Mouse (Mus musculus) forebrain, postnatal 0 days (tissue): Measurements from ENCODE around the gene Tceanc2. TPM values are rescaled to one million over a fixed set of nuclear protein-coding genes. Genes with fewer than 3 reads are reported as not detected.

ENCODE experiments used
- ATAC-seq: fragments of 200-750 bp; cut with Nextera tagmentation; 2 replicates; pipeline ENCODE4 v1.8.0; 2017; ENCODE audit warnings: mild to moderate bottlenecking, moderate library complexity
- DNase-seq: peaks from one replicate; pipeline ENCODE4 v3.0.0-alpha.2; 2015
- H3K27ac ChIP-seq: fragments of 300-500 bp; sonication (generic); 2 replicates; pipeline ENCODE4 v1.5.1; 2014; ENCODE audit warnings: low read depth, mild to moderate bottlenecking, antibody characterized with exemption, low read length, moderate library complexity, mixed read lengths
- H3K27me3 ChIP-seq: fragments of 300-500 bp; sonication (generic); 2 replicates; pipeline ENCODE4 v1.6.1; 2014; ENCODE audit warnings: mild to moderate bottlenecking, low read length, mixed read lengths; ENCODE audit not compliant: insufficient read depth
- H3K36me3 ChIP-seq: fragments of 300-500 bp; sonication (generic); 2 replicates; pipeline ENCODE4 v1.6.1; 2014; ENCODE audit warnings: mild to moderate bottlenecking, moderate library complexity; ENCODE audit not compliant: insufficient read depth
- H3K4me1 ChIP-seq: fragments of 300-500 bp; sonication (generic); 2 replicates; pipeline ENCODE4 v1.6.1; 2014; ENCODE audit warnings: antibody characterized with exemption; ENCODE audit not compliant: insufficient read depth
- H3K4me2 ChIP-seq: fragments of 300-500 bp; sonication (generic); 2 replicates; pipeline ENCODE4 v1.6.1; 2014; ENCODE audit warnings: low read depth, mild to moderate bottlenecking, moderate library complexity
- H3K4me3 ChIP-seq: fragments of 300-500 bp; sonication (generic); 2 replicates; pipeline ENCODE4 v1.5.1; 2014; ENCODE audit warnings: low read depth, low read length, mixed read lengths
- H3K9ac ChIP-seq: fragments of 300-500 bp; sonication (generic); 2 replicates; pipeline ENCODE4 v1.6.1; 2014; ENCODE audit warnings: mild to moderate bottlenecking
- H3K9me3 ChIP-seq: fragments of 300-500 bp; sonication (generic); 2 replicates; pipeline ENCODE4 v1.6.1; 2016; ENCODE audit warnings: low read length
- CTCF ChIP-seq: sonication (generic); IDR thresholded peaks from 2 replicates; pipeline ENCODE4 v1.5.1; 2016; ENCODE audit warnings: antibody characterized with exemption, control low read depth, low read depth
- WGBS: fragments of 180-500 bp; shearing (Covaris S2); extraction: QIAGEN DNeasy Blood & Tissue Kit; methylation state at CpG from one replicate; pipeline ENCODE4 v1.1.7; 2014; 5-methylcytosine and 5-hydroxymethylcytosine counted together
- polyA plus RNA-seq: library from polyadenylated mRNA; unstranded; fragments of >200 nt; fragmentation: Nextera tagmentation; extraction: Ambion mirVana; gene quantifications from 2 replicates; pipeline ENCODE4 v1.2.1, GENCODE M21; 2015
- total RNA-seq: library from RNA; depleted of rRNA; stranded (reverse); fragments of >200 nt; gene quantifications from 2 replicates; pipeline ENCODE4 v1.2.3, GENCODE M21; 2014

Tceanc2 gene
- total and polyA plus RNA-seq, 2 experiments from 2014 or later = 22.3 to 35.4 TPM

DNA sequence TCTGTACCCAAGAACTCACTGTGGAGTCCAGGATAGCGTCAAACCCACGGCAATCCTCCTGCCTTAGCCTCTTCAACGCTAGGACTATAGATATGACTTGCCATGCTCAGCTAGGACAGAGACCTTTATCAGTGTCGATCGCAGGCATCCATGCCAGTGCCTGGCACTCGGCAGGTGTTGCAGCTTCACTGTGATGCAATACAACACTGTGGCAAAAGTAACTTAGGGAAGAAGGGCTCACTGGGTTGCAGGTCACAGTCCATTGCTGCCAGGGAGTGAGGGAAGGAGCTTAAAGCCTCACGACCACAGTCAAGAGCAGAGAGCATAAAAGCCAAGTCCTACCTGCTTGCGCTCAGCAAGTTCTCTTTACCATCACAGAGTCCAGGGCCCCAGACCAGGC lies 18.7 kb downstream of the Tceanc2 start:
- Histone ChIP-seq H3K4me2 (no peak overlapping the region), H3K9ac (no peak overlapping the region), H3K4me3 (no peak overlapping the region), H3K9me3 (no peaks in the 10 kb centered on the region), H3K27ac (no peak overlapping the region), H3K27me3 (no peaks in the 10 kb centered on the region), H3K4me1 (no peaks in the 10 kb centered on the region), H3K36me3 (peaks cover 21% of the 10 kb centered on the region)
- TF ChIP-seq CTCF = no peak
- DNase-seq = no peak
- 87% methylated on average over 8 of the region's 8 CpGs for WGBS
- ATAC-seq = no peak

DNA sequence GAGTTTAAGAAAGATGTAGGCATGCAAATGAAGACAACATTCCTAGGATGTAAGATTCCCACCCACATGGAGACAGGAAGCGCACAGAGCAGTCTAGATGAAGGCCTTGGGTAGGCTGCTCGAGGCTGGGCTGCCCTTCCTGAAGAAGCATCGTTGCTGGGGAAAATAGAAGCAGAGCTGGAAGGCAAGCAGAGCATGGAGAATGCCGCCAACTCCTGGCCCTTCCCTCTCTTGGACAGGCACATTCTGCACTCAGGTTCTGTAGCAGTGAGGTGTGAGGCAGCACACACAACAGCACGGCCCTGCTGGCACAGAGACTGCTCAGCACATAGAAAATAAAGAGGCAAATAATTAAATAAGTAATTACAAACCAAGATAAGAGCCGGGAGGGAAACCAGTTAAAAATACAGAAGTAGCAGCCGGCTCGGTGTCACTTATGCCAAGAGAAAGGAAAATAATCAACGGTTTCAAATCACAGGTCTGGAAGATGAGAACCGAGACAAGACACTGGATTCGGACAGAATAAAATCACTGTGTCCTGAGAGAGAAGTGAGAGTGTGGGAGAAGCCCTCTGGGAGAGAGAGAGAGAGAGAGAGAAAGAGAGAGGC lies 19.6 kb downstream of the Tceanc2 start:
- Histone ChIP-seq H3K4me3 (no peak overlapping the region), H3K27ac (no peak overlapping the region), H3K4me1 (no peaks in the 10 kb centered on the region), H3K9ac (no peak overlapping the region), H3K36me3 (peaks cover 15% of the 10 kb centered on the region; the same call in 1 of the 2 replicates), H3K9me3 (no peaks in the 10 kb centered on the region), H3K4me2 (no peak overlapping the region), H3K27me3 (no peaks in the 10 kb centered on the region)
- TF ChIP-seq CTCF = no peak
- no peak for ATAC-seq
- DNase-seq = no peak
- WGBS = 86% methylated on average over 11 of the region's 11 CpGs

DNA sequence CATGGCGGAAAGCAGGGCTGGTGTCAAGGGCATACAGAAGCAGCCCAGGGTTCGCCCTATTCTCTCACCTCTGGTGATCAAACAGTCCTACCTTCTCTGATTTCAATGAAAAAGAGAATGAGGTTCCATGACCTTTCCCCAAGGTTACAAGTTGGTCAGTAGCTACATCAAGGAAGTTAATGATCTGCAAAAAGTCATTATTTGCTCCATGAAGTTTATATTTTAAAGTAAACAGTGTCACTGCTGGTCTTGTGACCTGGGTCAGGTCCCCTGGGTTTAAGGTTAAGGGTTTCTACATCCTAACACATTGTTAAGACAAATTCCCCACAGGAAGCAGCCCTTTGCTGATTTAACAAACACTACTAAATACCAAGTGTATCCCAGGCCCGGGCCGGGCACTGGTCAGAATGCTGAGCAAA lies 21.9 kb downstream of the Tceanc2 start:
- Histone ChIP-seq H3K27ac (no peak overlapping the region), H3K36me3 (peaks cover 14% of the 10 kb centered on the region; the same call in 1 of the 2 replicates), H3K4me2 (no peak overlapping the region), H3K9ac (no peak overlapping the region), H3K4me3 (no peak overlapping the region), H3K4me1 (no peaks in the 10 kb centered on the region), H3K27me3 (no peaks in the 10 kb centered on the region), H3K9me3 (no peaks in the 10 kb centered on the region)
- no peak for ATAC-seq
- DNase-seq = no peak
- no peak for TF ChIP-seq CTCF
- WGBS = 91% methylated on average over 4 of the region's 4 CpGs

DNA sequence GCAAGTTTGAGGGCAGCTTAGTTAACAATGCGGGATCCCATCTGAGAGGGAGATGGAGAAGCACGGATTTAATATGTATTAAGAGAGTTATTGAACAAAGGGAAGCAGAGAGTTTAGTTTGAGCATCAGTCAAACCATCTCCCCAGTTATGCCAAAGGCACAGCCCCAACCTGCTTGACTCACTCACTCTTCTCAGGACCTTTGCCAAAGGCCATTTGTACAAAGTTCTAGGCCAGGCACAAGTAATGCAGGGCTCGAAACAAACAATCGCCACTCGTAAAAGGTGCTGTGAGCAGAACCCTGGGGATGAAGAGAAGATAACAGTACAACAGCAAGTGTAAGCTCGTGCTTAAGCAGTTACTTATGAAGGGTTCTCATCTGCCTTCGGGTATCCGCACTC lies 26.3 kb downstream of the Tceanc2 start:
- H3K27me3 ChIP-seq = no peaks in the 10 kb centered on the region
- no peak overlapping the region for H3K27ac ChIP-seq
- no peak overlapping the region for H3K9ac ChIP-seq
- DNase-seq = no peak
- H3K4me3 ChIP-seq = no peak overlapping the region
- TF ChIP-seq CTCF = no peak
- no peaks in the 10 kb centered on the region for H3K4me1 ChIP-seq
- WGBS = 88% methylated on average over 8 of the region's 8 CpGs
- ATAC-seq = no peak
- peaks cover 8% of the 10 kb centered on the region for H3K36me3 ChIP-seq
- H3K9me3 ChIP-seq = no peaks in the 10 kb centered on the region
- H3K4me2 ChIP-seq = no peak overlapping the region

DNA sequence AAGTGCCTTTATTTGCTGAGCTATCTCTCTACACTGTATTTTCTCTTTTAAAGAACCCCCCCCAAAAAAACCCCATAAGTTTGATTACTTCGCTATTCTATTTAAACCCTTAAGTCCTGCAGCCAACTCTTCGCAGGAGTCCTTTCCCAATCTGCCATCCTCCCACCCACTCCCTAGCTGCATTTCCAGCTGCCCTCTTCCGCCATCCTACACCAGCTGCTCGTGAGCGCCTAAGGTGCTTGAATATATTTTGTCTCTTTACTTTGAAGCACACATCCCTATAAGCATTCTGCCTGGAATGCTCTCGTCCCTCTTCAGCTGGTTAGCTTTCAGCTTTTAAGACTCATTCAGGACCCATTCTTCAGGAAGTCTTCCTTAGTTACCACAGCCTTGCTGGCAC lies 27.9 kb downstream of the Tceanc2 start:
- ATAC-seq = no peak
- no peaks in the 10 kb centered on the region for H3K27me3 ChIP-seq
- H3K4me2 ChIP-seq = no peak overlapping the region
- WGBS = 82% methylated on average over 6 of the region's 6 CpGs
- no peak overlapping the region for H3K27ac ChIP-seq
- peaks cover 15% of the 10 kb centered on the region for H3K36me3 ChIP-seq
- no peaks in the 10 kb centered on the region for H3K4me1 ChIP-seq
- no peak overlapping the region for H3K4me3 ChIP-seq
- H3K9ac ChIP-seq = no peak overlapping the region
- H3K9me3 ChIP-seq = no peaks in the 10 kb centered on the region
- no peak for DNase-seq
- no peak for TF ChIP-seq CTCF

DNA sequence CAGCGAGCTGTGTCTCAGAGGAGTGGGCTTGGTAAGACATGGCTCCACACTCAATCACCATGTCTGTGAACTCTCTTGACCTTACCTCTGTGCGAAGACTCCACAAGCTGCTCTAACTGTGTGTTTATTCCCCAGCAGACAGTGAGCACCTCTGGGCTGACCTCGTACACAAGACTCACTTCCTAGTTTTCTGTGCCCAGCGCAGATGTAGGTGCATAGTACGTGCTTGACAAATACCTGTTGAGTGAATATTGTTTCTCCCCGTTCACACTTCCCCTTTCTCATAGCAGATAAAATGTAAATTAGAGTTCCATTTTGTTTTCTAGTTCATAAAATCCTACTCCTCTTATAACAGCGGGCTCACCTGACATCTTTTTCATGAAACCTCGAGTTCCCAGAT lies 35.4 kb downstream of the Tceanc2 start:
- Histone ChIP-seq H3K9me3 (no peaks in the 10 kb centered on the region), H3K4me2 (no peak overlapping the region), H3K27me3 (no peaks in the 10 kb centered on the region), H3K4me1 (0 out of 2 replicates have a peak, but pooled peaks cover 3% of the 10 kb centered on the region), H3K9ac (no peak overlapping the region), H3K36me3 (peaks cover 21% of the 10 kb centered on the region), H3K4me3 (no peak overlapping the region), H3K27ac (no peak overlapping the region)
- no peak for TF ChIP-seq CTCF
- ATAC-seq = no peak
- no peak for DNase-seq
- 90% methylated on average over 8 of the region's 8 CpGs for WGBS

DNA sequence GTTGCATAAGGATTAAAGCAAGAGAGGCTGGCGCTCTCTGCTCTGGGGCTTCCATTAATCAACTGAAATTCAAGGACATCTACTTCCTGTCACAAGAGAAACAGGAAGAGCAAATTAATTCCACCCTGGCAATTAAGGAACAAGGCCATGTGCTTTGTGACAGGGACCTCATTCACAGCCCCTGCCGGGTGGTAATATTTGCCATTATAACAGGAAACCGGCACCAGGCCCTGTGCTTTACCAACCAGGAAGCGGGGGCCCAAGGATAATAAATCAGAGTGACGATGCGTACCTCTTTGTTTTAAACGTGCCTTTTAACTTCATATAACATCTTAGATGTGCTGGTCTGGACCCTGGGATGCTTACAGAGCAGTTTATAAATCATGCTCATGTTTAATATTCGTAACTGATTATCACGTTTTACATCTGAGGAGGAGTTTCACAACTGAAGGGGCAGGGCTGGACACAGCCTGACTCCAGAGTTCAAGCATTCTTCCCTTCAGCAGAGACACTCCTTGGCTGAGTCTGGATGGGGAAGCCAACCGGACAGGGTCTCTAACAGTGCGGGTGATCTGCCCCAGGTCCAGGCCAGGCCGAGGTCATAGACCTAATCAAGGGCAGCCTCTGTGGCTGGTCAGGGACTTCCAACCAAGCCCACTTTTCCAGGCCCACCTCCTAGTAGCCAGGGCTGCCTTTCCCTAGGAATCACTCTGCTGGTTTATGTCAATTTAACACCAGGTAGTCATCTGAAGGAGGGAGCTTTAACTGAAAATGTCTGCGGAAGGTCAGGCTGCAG lies 38.9 kb downstream of the Tceanc2 start:
- Histone ChIP-seq H3K9me3 (no peaks in the 10 kb centered on the region), H3K4me3 (no peak overlapping the region), H3K27me3 (no peaks in the 10 kb centered on the region), H3K9ac (no peak overlapping the region), H3K27ac (no peak overlapping the region), H3K36me3 (peaks cover 5% of the 10 kb centered on the region; the same call in 1 of the 2 replicates), H3K4me1 (0 out of 2 replicates have a peak, but pooled peaks cover 3% of the 10 kb centered on the region), H3K4me2 (no peak overlapping the region)
- no peak; the same call in 1 of the 2 replicates for TF ChIP-seq CTCF
- 50% methylated on average over 13 of the region's 13 CpGs for WGBS
- ATAC-seq = peak; percentile 21; the same call in 1 of the 2 replicates
- peak; percentile 31 for DNase-seq
